Mouse (Mus musculus) adrenal gland, postnatal 36 days (tissue): ENCODE measurements around the gene Rtl8c. TPM values are rescaled to one million over a fixed set of nuclear protein-coding genes. Genes with fewer than 3 reads are reported as not detected.
"Not testable (repeated sequence)": the region's sequence is repeated elsewhere in the genome, so short reads cannot be mapped to it uniquely, and the experiment has no call there.

Experiments used
- DNase-seq, 2 experiments: peaks; one replicate each; pipeline ENCODE4 v3.0.0; 2021; ENCODE audit warnings: mixed read lengths in 1 of 2
- long read RNA-seq, 2 experiments: library from polyadenylated mRNA; stranded (forward); transcript quantifications; one replicate each; pipeline ENCODE4 v2.0.0; 2021; ENCODE audit warnings: borderline sequencing depth in 2 of 2
- total RNA-seq, 2 experiments: library from RNA; stranded (reverse); gene quantifications; 2 replicates each; pipeline ENCODE4 v1.2.3; 2021

Gene Rtl8c
- 100 to 1,000 TPM; 124 to 144 TPM for total RNA-seq
- long read RNA-seq, experiment 1, partial matches to known transcripts, result 25 of 87 reads
- long read RNA-seq, experiment 1, other reads (novel, unspliced or antisense), result 60 of 87 reads
- long read RNA-seq, experiment 2, partial matches to known transcripts, result 10 of 44 reads
- long read RNA-seq, experiment 2, other reads (novel, unspliced or antisense), result 33 of 44 reads

DNA sequence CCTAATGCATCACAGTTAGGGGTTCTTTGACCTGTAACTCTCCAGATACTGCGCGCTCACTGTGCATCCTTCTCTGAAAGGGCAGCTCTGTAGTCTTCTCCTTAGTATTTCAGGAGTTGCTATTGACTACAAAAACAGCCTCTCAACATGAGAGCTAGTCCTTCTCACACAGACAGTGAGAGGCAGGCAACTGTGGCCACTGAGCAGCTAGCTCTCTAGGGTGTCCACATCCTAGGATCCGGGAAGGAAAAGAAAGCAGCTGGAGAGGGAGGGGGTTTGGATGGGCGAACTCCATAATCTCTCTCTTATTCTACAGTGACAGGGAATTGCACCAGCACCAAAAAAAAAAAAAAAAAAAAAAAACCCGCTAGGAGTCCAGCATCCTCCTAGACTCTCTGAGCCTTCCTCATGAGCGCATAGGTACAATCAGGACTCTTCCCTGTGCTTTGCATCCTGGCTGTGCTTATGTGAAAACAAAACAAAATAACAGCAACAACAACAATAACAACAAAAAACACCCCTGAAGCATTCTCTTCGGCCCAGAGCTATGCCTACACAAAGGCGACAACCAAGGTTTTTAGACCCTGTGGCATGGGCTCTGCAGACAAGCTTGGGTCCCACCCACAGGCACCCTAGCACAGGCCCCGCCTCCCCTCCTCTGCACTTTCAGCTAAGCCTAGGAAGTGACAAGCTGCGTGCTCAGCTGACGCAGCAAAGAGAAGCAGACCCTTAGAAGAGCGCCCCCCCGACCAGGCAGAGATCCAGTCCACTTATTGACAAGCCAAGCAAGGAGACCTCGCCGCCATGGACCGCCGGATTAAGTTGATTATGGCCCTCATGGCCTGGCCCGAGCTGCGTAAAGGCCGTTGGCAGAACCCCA is at the start of gene Rtl8c:
TSS of gene Rtl8c (plus strand) at position 791 of the 880 bp plus-strand sequence.
- peak; percentile 77 to 85 for DNase-seq

DNA sequence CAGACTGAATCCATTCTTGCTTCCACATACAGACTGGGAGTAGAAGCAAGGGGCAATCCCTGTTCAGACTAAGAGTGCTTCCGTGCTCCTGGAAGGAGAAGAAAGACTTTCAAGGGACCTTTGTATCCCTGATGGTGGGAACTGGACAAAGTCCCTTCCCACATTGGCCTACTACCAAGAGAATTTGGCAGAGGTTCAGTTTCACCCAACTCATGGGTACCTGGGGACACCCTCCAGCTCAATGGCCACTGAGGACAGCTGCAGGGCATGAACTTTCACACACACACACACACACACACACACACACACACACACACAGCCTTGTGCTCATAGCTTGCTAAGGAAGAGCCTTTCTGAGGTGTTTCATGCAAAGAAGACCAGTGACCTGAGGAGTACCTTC is 28.5 kb upstream of the Rtl8c start:
- no peak for DNase-seq

DNA sequence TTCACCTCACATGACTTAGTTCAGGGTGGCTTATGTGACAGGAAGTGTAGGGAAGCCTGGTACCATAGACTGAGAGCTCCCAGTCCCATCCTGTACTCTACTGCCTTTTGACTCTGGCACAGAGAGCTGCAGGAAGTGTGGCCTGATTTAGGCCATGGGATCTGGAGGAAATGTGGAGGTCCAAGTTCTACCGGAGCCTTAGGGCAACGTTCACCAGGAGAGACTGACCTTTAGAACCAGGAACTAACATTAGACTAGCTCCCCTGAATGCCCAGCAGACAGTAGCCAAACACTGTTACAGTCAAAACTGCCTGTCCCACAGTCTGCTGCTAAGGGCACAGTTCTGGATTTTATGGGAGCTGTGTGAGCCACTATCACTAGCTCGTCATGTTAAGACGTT is 26.4 kb upstream of the Rtl8c start:
- not testable (repeated sequence) for DNase-seq

DNA sequence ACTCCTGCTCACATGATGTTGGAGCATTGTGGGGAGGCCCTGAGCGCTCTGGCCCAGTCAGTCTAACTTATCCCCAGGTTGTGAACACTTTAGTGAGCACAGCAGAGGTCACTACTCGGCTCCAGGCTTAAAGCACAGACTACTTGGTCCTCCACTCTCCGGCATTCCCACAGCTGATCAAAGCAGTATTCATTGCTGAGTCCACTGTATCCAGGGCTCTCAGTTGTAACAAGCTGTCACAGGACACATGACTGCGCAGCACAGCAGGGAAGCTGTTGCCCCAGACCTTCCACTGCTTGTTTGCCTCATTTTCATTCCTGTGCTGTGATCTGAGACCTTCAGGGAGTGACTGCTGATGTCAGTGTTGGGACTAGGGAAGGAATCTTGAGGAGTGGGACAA is 24.4 kb upstream of the Rtl8c start:
- not testable (repeated sequence) for DNase-seq

DNA sequence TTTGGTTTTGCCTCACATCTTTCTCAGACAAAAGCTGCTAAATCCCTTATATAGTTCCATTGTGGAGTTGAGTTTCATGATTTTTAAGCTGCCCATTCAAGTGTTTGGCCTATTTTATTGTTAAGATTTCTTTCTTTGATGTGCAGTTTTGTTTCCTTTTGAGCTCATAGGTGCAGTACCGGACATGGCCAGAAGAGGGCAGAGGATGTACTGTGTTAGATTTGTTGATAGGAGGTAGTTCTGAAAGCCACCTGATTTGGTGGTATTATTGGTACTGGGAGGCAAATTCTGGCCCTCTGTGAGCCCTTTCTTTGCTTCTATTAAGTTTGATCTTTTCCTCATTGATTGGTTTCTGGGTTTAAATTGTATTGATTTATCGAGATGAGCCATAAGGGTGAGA is 7.8 kb upstream of the Rtl8c start:
- DNase-seq, result peak; percentile 65 to 66

DNA sequence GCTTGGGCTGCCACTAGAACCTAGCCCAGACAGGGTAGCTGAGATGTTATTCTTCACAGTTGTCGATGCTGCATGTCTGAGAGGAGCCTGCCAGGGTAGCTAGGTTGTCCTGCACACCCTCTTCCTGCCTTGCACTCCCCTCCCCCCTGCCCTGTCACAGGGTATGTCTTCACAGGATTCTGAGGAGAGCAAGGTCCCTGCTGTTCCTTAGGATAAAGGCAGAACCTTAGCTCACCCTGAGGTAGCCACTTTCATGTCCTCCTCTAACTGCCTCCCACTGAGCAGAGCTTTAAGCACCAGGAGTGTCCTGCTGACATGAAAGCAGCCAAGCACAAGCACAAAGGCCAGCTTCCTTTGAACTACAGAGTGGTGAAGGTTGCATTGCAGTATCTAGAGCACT is 1.7 kb upstream of the Rtl8c start:
- not testable (repeated sequence) for DNase-seq

DNA sequence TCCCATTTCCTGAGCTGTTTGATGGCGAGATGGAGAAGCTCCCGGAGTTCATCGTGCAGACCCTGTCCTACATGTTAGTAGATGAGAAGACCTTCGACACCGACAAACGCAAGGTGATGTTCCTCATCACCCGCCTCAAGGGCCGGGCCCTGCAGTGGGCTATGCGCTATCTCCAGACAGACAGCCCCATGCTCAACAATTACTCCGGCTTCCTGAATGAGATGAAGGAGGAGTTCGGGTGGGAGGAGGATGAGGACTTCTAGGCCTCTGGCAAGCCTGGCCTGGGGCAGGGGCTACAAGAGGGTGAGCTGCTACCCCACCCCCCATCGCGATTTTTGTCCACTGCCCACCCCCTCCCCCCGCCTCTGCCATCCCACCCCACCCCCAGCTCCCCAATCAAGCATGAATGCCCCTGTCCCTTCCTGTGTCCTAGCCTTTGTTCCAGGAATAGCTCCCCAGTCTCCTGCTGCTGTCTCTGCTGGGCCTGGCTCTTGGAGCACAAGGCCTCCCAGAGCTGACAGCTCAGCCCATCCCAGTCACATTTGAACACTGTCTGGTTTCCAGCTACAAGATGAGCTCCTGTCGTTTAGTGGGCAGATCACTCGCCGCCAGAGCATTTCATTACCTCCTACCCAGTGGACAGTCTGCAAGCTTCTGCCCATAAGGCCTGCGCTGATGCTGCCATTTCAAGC is 436 bp downstream of the Rtl8c start:
- peak; percentile 2 to 15 for DNase-seq

DNA sequence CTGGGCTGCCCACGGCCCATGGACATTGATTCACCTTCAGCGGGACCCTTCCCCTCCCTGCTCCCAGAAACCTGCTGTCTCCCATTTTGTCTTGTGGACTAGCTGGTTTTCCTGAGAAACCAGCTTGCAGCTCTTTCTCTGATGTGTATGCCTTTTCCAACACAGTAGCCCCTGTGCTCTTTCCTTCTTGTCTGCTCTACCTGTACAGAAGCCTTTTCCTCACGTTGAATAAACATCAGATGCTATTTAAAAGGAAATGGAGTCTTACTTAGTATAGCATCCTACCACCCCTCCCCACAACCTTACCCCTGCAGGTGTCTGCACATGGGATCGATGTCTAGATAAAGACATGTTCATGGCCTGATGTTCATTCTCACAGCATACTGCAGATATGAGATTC is 1.0 kb downstream of the Rtl8c start, which contains the start of gene Gm14597:
TSS of gene Gm14597 (minus strand) at position 101 of the 400 bp plus-strand sequence.
- not testable (repeated sequence) for DNase-seq

DNA sequence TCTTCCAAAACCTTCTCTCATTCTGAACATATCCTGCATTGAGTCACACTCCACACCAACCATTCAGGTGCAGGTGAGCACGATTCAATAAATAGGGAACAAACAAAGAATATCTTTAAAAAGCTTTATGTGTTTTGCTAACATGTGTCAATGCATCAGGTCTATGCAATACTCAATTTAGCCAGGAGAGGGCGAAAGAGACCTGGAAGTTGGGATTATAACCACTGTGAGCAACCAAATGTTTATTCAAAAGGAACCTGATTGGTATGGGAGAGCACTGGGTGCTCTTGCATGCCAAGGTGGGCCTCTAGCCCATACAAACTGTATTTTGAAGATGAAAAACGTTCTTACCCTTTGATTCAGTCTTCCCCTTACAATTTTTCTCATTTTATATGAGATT is 2.7 kb downstream of the Rtl8c start:
- peak; percentile 38 to 62 for DNase-seq

DNA sequence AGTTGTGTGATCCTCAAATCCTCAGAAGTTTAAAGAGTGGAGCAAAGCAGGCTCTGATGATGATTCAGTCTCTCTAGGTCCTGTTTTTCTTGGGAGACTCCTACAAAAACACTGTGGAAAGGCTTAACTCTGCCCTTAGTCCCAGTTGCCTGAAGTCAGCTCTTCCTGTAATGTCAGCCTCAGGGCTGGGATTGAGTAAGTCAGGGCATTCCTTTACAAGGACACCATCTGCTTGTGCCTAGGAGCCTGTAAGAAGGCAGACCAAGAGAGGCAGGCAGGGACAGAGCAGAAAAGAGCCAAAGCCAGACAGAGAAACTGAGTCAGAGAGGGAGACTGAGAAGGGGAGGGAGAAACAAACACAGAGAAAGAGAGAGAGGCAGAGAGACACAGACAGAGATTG is 3.6 kb downstream of the Rtl8c start:
- DNase-seq, result not testable (repeated sequence)

DNA sequence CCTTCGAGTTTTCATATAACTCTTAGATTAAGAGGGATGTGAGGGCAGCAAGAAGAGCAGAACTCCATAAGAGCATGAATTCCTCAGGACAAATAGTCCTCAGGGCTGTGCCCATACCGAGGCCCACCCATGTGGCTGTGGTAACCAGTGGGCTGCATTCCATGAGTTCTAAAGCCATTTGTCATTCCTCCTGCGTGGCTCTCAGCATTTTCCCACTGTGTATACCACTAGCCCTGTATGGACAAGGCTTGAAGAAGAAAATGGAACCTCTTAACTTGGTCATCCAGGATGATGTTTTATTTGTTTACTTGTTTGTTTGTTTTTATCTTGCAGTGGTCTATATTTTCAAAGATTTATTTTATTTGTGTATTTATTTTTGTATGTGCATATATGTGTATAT is 30.3 kb downstream of the Rtl8c start:
- DNase-seq, result not testable (repeated sequence)

DNA sequence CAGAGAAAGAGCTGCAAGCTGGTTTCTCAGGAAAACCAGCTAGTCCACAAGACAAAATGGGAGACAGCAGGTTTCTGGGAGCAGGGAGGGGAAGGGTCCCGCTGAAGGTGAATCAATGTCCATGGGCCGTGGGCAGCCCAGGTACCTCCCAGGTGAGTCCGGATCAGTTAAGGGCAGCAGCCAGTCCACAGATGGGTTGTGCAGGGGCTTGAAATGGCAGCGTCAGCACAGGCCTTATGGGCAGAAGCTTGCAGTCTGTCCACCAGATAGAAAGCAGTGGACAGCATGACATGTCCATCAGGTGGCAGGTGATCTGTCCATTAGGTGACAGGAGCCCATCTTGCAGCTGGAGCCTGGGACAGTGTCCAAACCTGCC is 34.8 kb downstream of the Rtl8c start:
- DNase-seq, result not testable (repeated sequence)

DNA sequence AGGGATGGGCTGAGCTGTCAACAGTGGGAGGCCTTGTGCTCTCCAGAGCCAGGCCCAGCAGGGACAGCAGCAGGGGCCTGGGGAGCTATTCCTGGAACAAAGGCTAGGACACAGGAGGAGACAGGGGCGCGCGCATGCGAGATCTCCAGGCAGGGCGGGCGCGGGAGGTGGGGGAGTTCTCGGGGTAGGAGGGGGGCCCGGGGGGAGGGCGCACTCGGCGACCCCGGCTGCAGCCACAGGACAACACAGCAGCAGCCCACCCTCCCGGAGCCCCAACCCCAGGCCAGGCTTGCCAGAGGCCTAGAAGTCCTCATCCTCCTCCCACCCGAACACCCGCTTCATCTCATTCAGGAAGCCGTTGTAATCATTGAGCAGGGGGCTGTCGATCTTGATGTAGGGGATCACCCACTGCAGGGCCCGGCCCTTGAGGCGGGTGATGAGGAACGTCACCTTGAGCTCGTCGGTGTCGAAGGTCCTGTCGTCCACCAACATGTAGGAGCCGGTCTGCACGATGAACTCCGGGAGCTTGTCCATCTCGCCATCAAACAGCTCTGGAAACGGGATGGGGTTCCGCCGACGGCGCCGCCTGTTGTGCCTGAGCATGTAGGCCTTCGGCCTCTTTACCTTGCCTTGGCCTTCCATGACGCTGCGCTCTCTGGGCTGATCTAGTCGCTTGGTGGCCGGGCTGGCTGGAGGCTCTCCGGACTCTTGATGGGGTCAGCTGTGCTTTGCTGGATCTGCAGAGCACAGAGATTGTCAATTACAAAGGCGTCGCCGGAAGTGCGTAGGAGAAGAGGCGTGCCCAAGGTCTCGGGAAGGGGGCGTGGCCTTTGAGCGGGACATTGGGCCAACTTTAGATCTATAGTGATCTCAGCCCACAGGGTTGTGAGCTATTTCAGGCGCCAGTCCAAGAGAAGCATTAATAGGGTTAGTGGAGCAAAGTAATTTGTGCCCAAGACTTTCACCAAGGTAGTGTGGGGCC is 35.4 kb downstream of the Rtl8c start, which contains the start of gene Rtl8a:
TSS of gene Rtl8a (minus strand) at position 703 of the 982 bp plus-strand sequence.
- DNase-seq, result peak; percentile 85 to 86

DNA sequence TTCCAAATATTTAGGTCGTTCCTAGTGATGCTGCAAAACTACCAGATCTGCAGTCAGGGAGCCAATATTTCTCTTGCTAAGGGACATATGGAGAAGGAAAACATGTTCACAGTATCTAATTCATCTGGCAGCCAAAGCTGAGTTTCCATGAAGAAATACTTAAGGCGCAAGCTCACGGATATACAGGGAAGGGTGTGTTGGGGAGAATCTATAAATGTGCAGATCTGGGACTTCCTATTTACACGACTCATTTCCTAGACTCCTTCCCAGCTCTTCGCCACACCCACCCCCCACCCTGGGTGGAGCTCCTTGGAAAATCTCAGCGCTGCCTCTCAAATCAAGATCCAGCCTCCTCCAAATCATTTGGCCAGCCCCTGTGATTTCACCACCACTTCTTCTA is 38.1 kb downstream of the Rtl8c start:
- DNase-seq, result peak in 1 of 2 experiments; percentile 2

DNA sequence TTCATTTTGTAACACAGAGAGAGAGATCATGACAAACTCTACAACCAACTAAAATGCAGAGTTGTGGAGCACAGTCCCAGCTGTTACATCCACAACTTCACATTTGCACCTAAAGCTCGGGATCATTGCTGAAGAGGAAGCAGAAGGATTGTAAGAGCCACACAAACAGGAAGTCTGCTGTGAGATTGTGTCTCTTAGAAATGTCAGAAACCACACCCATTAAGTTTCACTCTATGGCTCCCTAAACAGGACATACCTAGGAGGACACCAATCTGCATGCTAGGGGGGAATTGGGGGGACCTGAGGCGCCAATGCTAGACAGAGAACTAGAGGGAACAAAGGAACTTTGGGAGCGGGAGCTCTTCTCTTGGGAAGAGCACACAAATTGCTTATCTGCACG is 45.1 kb downstream of the Rtl8c start:
- DNase-seq, result not testable (repeated sequence)

Other genes starting within 250 kb of the Rtl8c start
- 10 to 100 TPM; 24.8 to 26.3 TPM for gene Mospd1, start 237.5 kb upstream of the Rtl8c start, total RNA-seq
- not detected for gene Etd, start 173.1 kb upstream of the Rtl8c start, total RNA-seq
- not detected for gene Gm14597, start 947 bp downstream of the Rtl8c start, total RNA-seq
- 100 to 1,000 TPM; 161 to 191 TPM for gene Rtl8a, start 35.6 kb downstream of the Rtl8c start, total RNA-seq
- 100 to 1,000 TPM in 1 of 2 experiments, 10 to 100 TPM in 1; 85.5 to 112 TPM for gene Rtl8b, start 62.4 kb downstream of the Rtl8c start, total RNA-seq
- not detected for gene 4930502E18Rik, start 116.8 kb downstream of the Rtl8c start, total RNA-seq
- gene 1700013H16Rik, start 149.8 kb downstream of the Rtl8c start, total RNA-seq, result not detected
- gene Zfp36l3, start 168.4 kb downstream of the Rtl8c start, total RNA-seq, result not detected
- gene Xlr, start 189.7 kb downstream of the Rtl8c start, total RNA-seq, result 1 to 10 TPM in 1 of 2 experiments, under 1 TPM in 1; 0.72 to 1.6 TPM